Comparison of ENCODE assay signal across 21 mouse cellular contexts in genomic region chr10:3839748-3840432, GRCm38 (mm10).
A peak's percentile ranks its signal among the peaks of the same experiment; 100 is the strongest.
DNase-seq lines count a peak whose midpoint lies in the region; ATAC-seq and TF ChIP-seq lines count a peak whose summit lies in the region.
"Had no signal": no experiment of that assay in that cellular context is flagged by ENCODE, and none has a peak within 500 bp of the region (broad histone marks: within the 10 kb centered on the region; RNA-seq: fewer than 3 reads in every experiment).

No protein-coding gene starts in this region.

- no peak overlapping the region for H3K9ac ChIP-seq in forebrain, embryonic 14.5 days (ENCODE audit: low read length)
- no peak overlapping the region for H3K9ac ChIP-seq in forebrain, embryonic 16.5 days (replicated peaks; ENCODE audit: low read depth, low read length)
- H3K9ac ChIP-seq in midbrain, embryonic 13.5 days (replicated peaks) = no peak overlapping the region
- H3K9ac ChIP-seq in midbrain, postnatal 0 days (replicated peaks; ENCODE audit: low read length, poor library complexity, severe bottlenecking) = no peak overlapping the region
- H3K9ac ChIP-seq in stomach, embryonic 14.5 days (replicated peaks; ENCODE audit: low read depth, low read length) = no peak overlapping the region
- H3K9ac ChIP-seq: embryonic facial prominence, embryonic 12.5 days; heart, embryonic 13.5 days; limb, embryonic 12.5 days; liver, embryonic 15.5 days had no signal

- 77% methylated on average over 6 of the region's 6 CpGs for WGBS in forebrain, embryonic 14.5 days
- WGBS in forebrain, embryonic 16.5 days = 70% methylated on average over 6 of the region's 6 CpGs
- 72% methylated on average over 6 of the region's 6 CpGs for WGBS in midbrain, embryonic 13.5 days
- WGBS in midbrain, postnatal 0 days = 69% methylated on average over 6 of the region's 6 CpGs
- WGBS in stomach, embryonic 14.5 days = 30% methylated on average over 6 of the region's 6 CpGs

- H3K9me3 ChIP-seq in forebrain, embryonic 14.5 days (replicated peaks; ENCODE audit: control insufficient read depth, low read length) = no peaks in the 10 kb centered on the region
- no peaks in the 10 kb centered on the region for H3K9me3 ChIP-seq in forebrain, embryonic 16.5 days (ENCODE audit: control insufficient read depth, low read length)
- no peaks in the 10 kb centered on the region for H3K9me3 ChIP-seq in midbrain, embryonic 13.5 days
- no peaks in the 10 kb centered on the region for H3K9me3 ChIP-seq in midbrain, postnatal 0 days (ENCODE audit: low read length)
- H3K9me3 ChIP-seq in stomach, embryonic 14.5 days (ENCODE audit: control insufficient read depth, low read depth, low read length) = no peaks in the 10 kb centered on the region
- H3K9me3 ChIP-seq: embryonic facial prominence, embryonic 12.5 days; heart, embryonic 13.5 days; hindbrain, embryonic 10.5 days; limb, embryonic 12.5 days; liver, embryonic 15.5 days had no signal

- no peaks in the 10 kb centered on the region for H3K36me3 ChIP-seq in forebrain, embryonic 14.5 days (ENCODE audit: control insufficient read depth, insufficient read depth, low read length)
- H3K36me3 ChIP-seq in forebrain, embryonic 16.5 days (ENCODE audit: control insufficient read depth, insufficient read depth) = no peaks in the 10 kb centered on the region
- no peaks in the 10 kb centered on the region for H3K36me3 ChIP-seq in midbrain, embryonic 13.5 days
- no peaks in the 10 kb centered on the region for H3K36me3 ChIP-seq in midbrain, postnatal 0 days (ENCODE audit: insufficient read depth, low read length)
- H3K36me3 ChIP-seq in stomach, embryonic 14.5 days (ENCODE audit: control insufficient read depth, insufficient read depth, low read length) = no peaks in the 10 kb centered on the region
- H3K36me3 ChIP-seq: embryonic facial prominence, embryonic 12.5 days; heart, embryonic 13.5 days; hindbrain, embryonic 10.5 days; limb, embryonic 12.5 days; liver, embryonic 15.5 days had no signal

- H3K4me1 ChIP-seq in forebrain, embryonic 14.5 days (ENCODE audit: control insufficient read depth, insufficient read depth, low read length) = no peaks in the 10 kb centered on the region
- no peaks in the 10 kb centered on the region for H3K4me1 ChIP-seq in forebrain, embryonic 16.5 days (replicated peaks; ENCODE audit: control insufficient read depth, insufficient read depth, low read length)
- no peaks in the 10 kb centered on the region for H3K4me1 ChIP-seq in midbrain, embryonic 13.5 days (replicated peaks)
- no peaks in the 10 kb centered on the region for H3K4me1 ChIP-seq in midbrain, postnatal 0 days (ENCODE audit: insufficient read depth, low read length)
- H3K4me1 ChIP-seq in stomach, embryonic 14.5 days (ENCODE audit: control insufficient read depth, insufficient read depth, low read length) = peaks cover 5% of the 10 kb centered on the region; the same call in 1 of the 2 replicates
- H3K4me1 ChIP-seq: hindbrain, embryonic 10.5 days; liver, embryonic 15.5 days had no signal

- DNase-seq in forebrain, embryonic 14.5 days (ENCODE audit: low spot score) = peak; percentile 16
- no peak for DNase-seq in midbrain, postnatal 0 days (ENCODE audit: low spot score)
- DNase-seq in fat pad, adult 2 months (ENCODE audit: extremely low read depth, low read depth, low spot score) = peak; percentile 43
- no peak for DNase-seq in urinary bladder, adult 18-20 months (ENCODE audit: low spot score in 2 of 2)
- DNase-seq in adrenal gland, postnatal 10 days = no peak
- DNase-seq: cerebellum, adult 11 months; cerebellum, postnatal 25 days; gastrocnemius, postnatal 14 days; lung, postnatal 14 days; thymus, postnatal 14 days had no signal

- H3K4me2 ChIP-seq in forebrain, embryonic 14.5 days (ENCODE audit: low read length) = no peak overlapping the region
- H3K4me2 ChIP-seq in forebrain, embryonic 16.5 days (ENCODE audit: low read length) = no peak overlapping the region
- H3K4me2 ChIP-seq in midbrain, embryonic 13.5 days (replicated peaks) = no peak overlapping the region
- no peak overlapping the region for H3K4me2 ChIP-seq in midbrain, postnatal 0 days (ENCODE audit: low read depth, low read length, poor library complexity, severe bottlenecking)
- H3K4me2 ChIP-seq in stomach, embryonic 14.5 days (replicated peaks; ENCODE audit: low read depth, low read length) = no peak overlapping the region
- H3K4me2 ChIP-seq: embryonic facial prominence, embryonic 12.5 days; heart, embryonic 13.5 days; limb, embryonic 12.5 days; liver, embryonic 15.5 days had no signal

- TF ChIP-seq CTCF in midbrain, postnatal 0 days (IDR thresholded peaks at IDR 0.05) = no peak

- H3K4me3 ChIP-seq in forebrain, embryonic 14.5 days (ENCODE audit: low read depth, low read length) = no peak overlapping the region
- no peak overlapping the region for H3K4me3 ChIP-seq in forebrain, embryonic 16.5 days (replicated peaks; ENCODE audit: low read length)
- no peak overlapping the region for H3K4me3 ChIP-seq in midbrain, embryonic 13.5 days (replicated peaks)
- no peak overlapping the region for H3K4me3 ChIP-seq in midbrain, postnatal 0 days (ENCODE audit: low read depth, low read length)
- H3K4me3 ChIP-seq in stomach, embryonic 14.5 days (ENCODE audit: low read depth, low read length) = no peak overlapping the region
- H3K4me3 ChIP-seq: embryonic facial prominence, embryonic 12.5 days; heart, embryonic 13.5 days; hindbrain, embryonic 10.5 days; layer of hippocampus, adult 2 months; limb, embryonic 12.5 days; liver, embryonic 15.5 days had no signal

- no peak overlapping the region for H3K27ac ChIP-seq in forebrain, embryonic 14.5 days (ENCODE audit: low read depth, low read length)
- H3K27ac ChIP-seq in forebrain, embryonic 16.5 days (ENCODE audit: low read length) = no peak overlapping the region
- H3K27ac ChIP-seq in midbrain, embryonic 13.5 days = 0 out of 2 replicates have a peak overlapping the region, but pooled peaks have one; percentile 5
- no peak overlapping the region for H3K27ac ChIP-seq in midbrain, postnatal 0 days (ENCODE audit: low read depth, low read length)
- H3K27ac ChIP-seq in stomach, embryonic 14.5 days (ENCODE audit: low read length) = peak overlapping the region; percentile 44; the same call in 1 of the 2 replicates
- H3K27ac ChIP-seq: embryonic facial prominence, embryonic 12.5 days; heart, embryonic 13.5 days; hindbrain, embryonic 10.5 days; layer of hippocampus, adult 2 months; limb, embryonic 12.5 days; liver, embryonic 15.5 days had no signal

- peak; percentile 42; the same call in 1 of the 2 replicates for ATAC-seq in forebrain, embryonic 14.5 days
- no peak for ATAC-seq in forebrain, embryonic 16.5 days
- 0 out of 2 replicates have a peak, but pooled peaks have one; percentile 27 for ATAC-seq in midbrain, embryonic 13.5 days
- no peak for ATAC-seq in midbrain, postnatal 0 days (ENCODE audit: low FRiP score)
- ATAC-seq in stomach, embryonic 14.5 days (ENCODE audit: insufficient number of reproducible peaks, insufficient read depth, low FRiP score, low read depth) = peak; percentile 77
- ATAC-seq: inflammation-experienced regulatory T-cells, adult 6 months; Patski had no signal

- no peaks in the 10 kb centered on the region for H3K27me3 ChIP-seq in forebrain, embryonic 14.5 days (replicated peaks; ENCODE audit: control insufficient read depth, insufficient read depth, low read length)
- no peaks in the 10 kb centered on the region for H3K27me3 ChIP-seq in forebrain, embryonic 16.5 days (replicated peaks; ENCODE audit: control insufficient read depth, insufficient read depth, low read length)
- H3K27me3 ChIP-seq in midbrain, embryonic 13.5 days = no peaks in the 10 kb centered on the region
- no peaks in the 10 kb centered on the region for H3K27me3 ChIP-seq in midbrain, postnatal 0 days (ENCODE audit: insufficient read depth, low read length)
- no peaks in the 10 kb centered on the region for H3K27me3 ChIP-seq in stomach, embryonic 14.5 days (ENCODE audit: control insufficient read depth, insufficient read depth, low read length)
- H3K27me3 ChIP-seq: embryonic facial prominence, embryonic 12.5 days; heart, embryonic 13.5 days; liver, embryonic 15.5 days had no signal

Comparison
In these comparisons a context has a peak if more than half of its experiments do, and no peak if none do; other contexts are left out.
1. ATAC-seq: peak in forebrain, embryonic 14.5 days (single experiment), midbrain, embryonic 13.5 days (single experiment) and stomach, embryonic 14.5 days (single experiment); none in forebrain, embryonic 16.5 days (single experiment) and midbrain, postnatal 0 days (single experiment).
2. H3K27ac ChIP-seq: peak in midbrain, embryonic 13.5 days (single experiment) and stomach, embryonic 14.5 days (single experiment); none in forebrain, embryonic 14.5 days (single experiment), forebrain, embryonic 16.5 days (single experiment) and midbrain, postnatal 0 days (single experiment).
3. DNase-seq: peak in forebrain, embryonic 14.5 days (single experiment) and fat pad, adult 2 months (single experiment); none in midbrain, postnatal 0 days (single experiment), urinary bladder, adult 18-20 months (0 of 2) and adrenal gland, postnatal 10 days (single experiment).